Mouse (Mus musculus): ENCODE results near the gene Msi2. TPM values are rescaled to one million over a fixed set of nuclear protein-coding genes. Genes with fewer than 3 reads are reported as not detected.
A peak's percentile ranks its signal among the peaks of the same experiment; 100 is the strongest.

The Msi2 gene
- polyA plus RNA-seq, 1 experiment from 2014 or later: 25.6 TPM

DNA sequence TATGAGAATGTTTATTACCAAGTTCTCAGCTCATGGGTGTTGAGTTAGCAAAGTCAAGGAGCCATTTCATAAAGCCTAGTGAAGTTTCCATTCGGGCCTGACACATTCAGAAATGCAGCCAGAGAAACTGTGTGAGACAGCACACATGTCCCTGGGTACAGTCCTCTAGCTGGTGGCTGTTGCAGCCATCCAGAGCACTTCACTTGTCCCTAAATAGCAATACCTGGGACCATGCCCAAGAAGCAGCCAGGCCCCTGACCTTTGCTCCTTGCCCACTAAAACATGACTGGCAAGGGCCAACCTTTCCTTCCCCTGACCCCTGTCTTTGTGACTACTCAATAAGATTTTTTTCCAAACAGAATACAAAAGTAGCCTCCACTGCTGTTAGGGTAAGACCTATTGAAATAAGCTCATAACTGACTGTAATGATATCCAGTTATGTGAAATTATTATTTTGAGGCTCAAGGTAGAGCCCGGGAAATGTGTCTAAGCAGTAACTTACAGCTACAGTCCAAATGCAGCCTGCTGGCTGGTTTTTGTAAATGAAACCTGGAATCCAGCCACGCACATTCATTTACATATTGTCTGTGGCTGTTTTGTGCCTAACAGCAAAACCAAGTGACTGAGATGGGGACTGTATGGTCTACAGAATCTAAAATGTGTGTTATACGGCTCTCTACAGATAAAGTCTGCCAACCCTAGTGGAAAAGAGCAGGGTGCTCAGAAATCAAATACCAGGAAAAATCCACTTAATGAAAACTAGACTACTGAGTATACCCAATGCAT, 143.5 kb downstream of the Msi2 start:
- H3K4me2 ChIP-seq (ENCODE audit: low read depth, low read length): no peak overlapping the region
- ATAC-seq (ENCODE audit: low read depth): no peak
- peaks cover 54% of the 10 kb centered on the region for H3K4me1 ChIP-seq (ENCODE audit: control insufficient read depth, insufficient read depth, low read length)
- H3K9ac ChIP-seq (replicated peaks; ENCODE audit: low read depth, low read length): no peak overlapping the region
- WGBS: 47% methylated on average over 4 of the region's 4 CpGs
- peak overlapping the region; percentile 35 for H3K27ac ChIP-seq (ENCODE audit: low read depth, low read length)
- no peak overlapping the region for H3K4me3 ChIP-seq (ENCODE audit: low read depth, low read length)
- H3K36me3 ChIP-seq (ENCODE audit: control insufficient read depth, insufficient read depth, low read length): no peaks in the 10 kb centered on the region
- H3K27me3 ChIP-seq (ENCODE audit: control insufficient read depth, insufficient read depth, low read length): no peaks in the 10 kb centered on the region
- H3K9me3 ChIP-seq (ENCODE audit: control insufficient read depth, low read length): no peaks in the 10 kb centered on the region

DNA sequence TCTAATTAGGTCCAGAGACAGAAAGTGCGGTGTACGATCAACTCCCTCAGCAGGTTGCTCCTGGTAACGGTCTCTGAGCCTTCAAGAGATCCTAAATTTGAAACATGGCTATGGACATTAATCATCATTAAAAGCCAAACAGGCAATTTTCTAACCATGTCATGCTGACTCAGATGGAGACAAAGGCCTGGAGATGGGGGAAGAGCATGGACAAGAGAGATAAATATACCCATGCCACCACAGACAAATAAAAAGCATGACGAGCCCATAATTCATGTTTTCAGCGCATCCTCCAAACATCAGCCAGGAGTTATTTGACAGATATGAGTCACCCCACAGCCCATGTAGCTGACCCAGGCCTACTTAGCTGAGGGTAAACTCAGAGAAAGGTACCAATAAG, 145.3 kb downstream of the Msi2 start:
- peak overlapping the region; percentile 46; the same call in 1 of the 2 replicates for H3K27ac ChIP-seq (ENCODE audit: low read depth, low read length)
- H3K4me2 ChIP-seq (ENCODE audit: low read depth, low read length): no peak overlapping the region
- ATAC-seq (ENCODE audit: low read depth): no peak

DNA sequence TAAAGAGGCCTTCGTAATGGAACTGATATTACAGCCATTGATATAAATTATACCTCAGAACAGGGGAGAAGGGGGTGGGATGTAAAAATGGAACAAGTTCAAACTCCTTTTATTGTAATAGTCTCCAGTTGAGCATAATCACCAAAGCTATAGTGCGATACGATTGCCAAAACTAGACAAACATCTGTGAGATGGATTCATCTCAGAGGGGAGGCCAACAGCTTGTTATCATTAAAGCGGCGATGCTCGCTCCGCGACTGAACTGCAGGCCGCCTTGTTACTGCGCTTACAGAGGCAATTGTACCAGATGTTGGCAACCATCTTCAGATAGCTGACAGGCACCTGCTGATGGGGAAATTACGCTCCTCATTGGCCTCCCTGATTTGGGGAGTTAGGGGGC, 145.9 kb downstream of the Msi2 start:
- no peaks in the 10 kb centered on the region for H3K9me3 ChIP-seq (ENCODE audit: control insufficient read depth, low read length)
- no peak overlapping the region for H3K4me2 ChIP-seq (ENCODE audit: low read depth, low read length)
- H3K36me3 ChIP-seq (ENCODE audit: control insufficient read depth, insufficient read depth, low read length): no peaks in the 10 kb centered on the region
- WGBS: 30% methylated on average over 11 of the region's 11 CpGs
- peaks cover 53% of the 10 kb centered on the region for H3K4me1 ChIP-seq (ENCODE audit: control insufficient read depth, insufficient read depth, low read length)
- H3K9ac ChIP-seq (replicated peaks; ENCODE audit: low read depth, low read length): no peak overlapping the region; the same call in 1 of the 2 replicates
- H3K4me3 ChIP-seq (ENCODE audit: low read depth, low read length): no peak overlapping the region
- H3K27me3 ChIP-seq (ENCODE audit: control insufficient read depth, insufficient read depth, low read length): no peaks in the 10 kb centered on the region
- peak; percentile 54; the same call in 1 of the 2 replicates for ATAC-seq (ENCODE audit: low read depth)
- H3K27ac ChIP-seq (ENCODE audit: low read depth, low read length): no peak overlapping the region

More for the DNA sequence above, 145.3 kb downstream of the Msi2 start:
- no peaks in the 10 kb centered on the region for H3K36me3 ChIP-seq (ENCODE audit: control insufficient read depth, insufficient read depth, low read length)
- no peaks in the 10 kb centered on the region for H3K27me3 ChIP-seq (ENCODE audit: control insufficient read depth, insufficient read depth, low read length)
- H3K4me1 ChIP-seq (ENCODE audit: control insufficient read depth, insufficient read depth, low read length): peaks cover 54% of the 10 kb centered on the region
- WGBS: 57% methylated on average over 5 of the region's 5 CpGs
- H3K9me3 ChIP-seq (ENCODE audit: control insufficient read depth, low read length): no peaks in the 10 kb centered on the region
- no peak overlapping the region for H3K4me3 ChIP-seq (ENCODE audit: low read depth, low read length)
- no peak overlapping the region; the same call in 1 of the 2 replicates for H3K9ac ChIP-seq (replicated peaks; ENCODE audit: low read depth, low read length)

DNA sequence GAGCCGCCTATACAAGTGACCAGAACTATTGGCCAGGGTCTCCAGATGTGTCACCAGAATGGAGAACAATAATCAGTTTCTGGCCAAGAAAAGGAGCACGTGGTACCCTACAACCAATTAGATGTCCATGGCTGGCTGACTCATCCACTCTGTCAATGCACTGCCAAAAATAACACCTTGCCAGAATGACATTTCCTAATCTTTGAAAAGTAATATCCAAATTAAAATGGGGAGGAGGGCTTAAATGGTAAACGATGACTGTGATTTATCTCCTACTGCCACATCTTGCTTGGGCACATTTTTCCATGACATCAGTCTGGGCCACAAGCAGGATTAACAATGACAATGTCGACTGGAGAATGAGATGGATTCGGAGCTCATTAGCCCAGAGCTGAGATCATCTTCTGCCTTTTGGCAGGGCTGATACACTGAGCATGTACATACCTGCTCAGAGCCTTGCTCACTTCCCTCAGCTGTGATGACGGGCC, 147.6 kb downstream of the Msi2 start:
- no peak overlapping the region for H3K9ac ChIP-seq (replicated peaks; ENCODE audit: low read depth, low read length)
- H3K36me3 ChIP-seq (ENCODE audit: control insufficient read depth, insufficient read depth, low read length): no peaks in the 10 kb centered on the region
- no peak overlapping the region for H3K4me2 ChIP-seq (ENCODE audit: low read depth, low read length)
- no peaks in the 10 kb centered on the region for H3K27me3 ChIP-seq (ENCODE audit: control insufficient read depth, insufficient read depth, low read length)
- peaks cover 49% of the 10 kb centered on the region for H3K4me1 ChIP-seq (ENCODE audit: control insufficient read depth, insufficient read depth, low read length)
- H3K27ac ChIP-seq (ENCODE audit: low read depth, low read length): no peak overlapping the region
- 73% methylated on average over 6 of the region's 6 CpGs for WGBS
- ATAC-seq (ENCODE audit: low read depth): no peak
- H3K4me3 ChIP-seq (ENCODE audit: low read depth, low read length): no peak overlapping the region
- no peaks in the 10 kb centered on the region for H3K9me3 ChIP-seq (ENCODE audit: control insufficient read depth, low read length)

DNA sequence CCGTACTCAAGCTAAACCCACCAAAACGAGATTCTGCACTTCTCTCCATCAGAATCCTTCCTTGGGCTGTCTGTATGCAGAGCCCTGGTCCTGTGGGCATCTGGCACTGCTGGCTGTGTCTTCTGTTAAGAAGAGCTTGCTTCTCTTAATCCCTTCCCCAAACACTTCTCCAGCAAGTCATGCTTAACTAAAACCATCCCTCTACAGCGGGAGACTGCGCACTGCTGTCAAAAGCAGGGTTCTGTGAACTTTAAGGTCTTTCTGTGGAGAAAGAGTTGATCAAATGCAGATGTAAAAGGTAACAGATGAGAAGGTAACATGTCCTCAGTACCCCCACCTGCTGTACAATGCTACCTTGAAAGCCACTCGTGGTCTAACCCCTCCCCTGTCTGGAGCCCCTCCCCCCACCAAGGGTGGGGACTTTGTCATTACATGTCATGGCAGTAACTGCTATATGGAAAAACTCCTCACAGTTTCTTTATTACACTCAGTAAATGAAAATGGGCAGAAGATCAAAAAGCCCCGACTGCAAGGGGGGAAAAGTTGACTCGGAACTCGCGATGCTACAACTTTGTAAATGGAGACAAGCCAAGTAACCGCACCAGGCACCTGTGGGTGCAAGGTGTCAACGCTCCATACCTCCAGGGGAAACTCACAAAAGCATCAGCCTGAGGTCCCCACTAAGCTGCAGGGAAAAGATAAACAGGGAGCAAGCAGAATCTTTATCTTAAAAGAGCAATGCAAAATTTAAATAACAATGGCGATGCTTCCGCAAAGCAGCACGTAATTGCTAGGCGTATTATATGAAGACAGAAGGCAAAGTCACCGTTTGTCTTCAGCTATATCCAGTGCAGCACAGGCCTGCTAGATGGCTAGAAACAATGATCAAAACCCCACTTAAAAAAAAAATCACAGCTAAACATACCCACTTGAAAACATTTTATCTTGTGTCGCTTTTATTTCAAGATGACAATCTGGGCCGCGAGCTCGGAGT, 151.4 kb downstream of the Msi2 start:
- no peaks in the 10 kb centered on the region for H3K27me3 ChIP-seq (ENCODE audit: control insufficient read depth, insufficient read depth, low read length)
- H3K4me1 ChIP-seq (ENCODE audit: control insufficient read depth, insufficient read depth, low read length): peaks cover 26% of the 10 kb centered on the region
- H3K27ac ChIP-seq (ENCODE audit: low read depth, low read length): no peak overlapping the region
- no peak overlapping the region for H3K4me3 ChIP-seq (ENCODE audit: low read depth, low read length)
- no peaks in the 10 kb centered on the region for H3K36me3 ChIP-seq (ENCODE audit: control insufficient read depth, insufficient read depth, low read length)
- 54% methylated on average over 20 of the region's 20 CpGs for WGBS
- H3K9ac ChIP-seq (replicated peaks; ENCODE audit: low read depth, low read length): no peak overlapping the region
- H3K4me2 ChIP-seq (ENCODE audit: low read depth, low read length): no peak overlapping the region
- ATAC-seq (ENCODE audit: low read depth): no peak
- H3K9me3 ChIP-seq (ENCODE audit: control insufficient read depth, low read length): no peaks in the 10 kb centered on the region

DNA sequence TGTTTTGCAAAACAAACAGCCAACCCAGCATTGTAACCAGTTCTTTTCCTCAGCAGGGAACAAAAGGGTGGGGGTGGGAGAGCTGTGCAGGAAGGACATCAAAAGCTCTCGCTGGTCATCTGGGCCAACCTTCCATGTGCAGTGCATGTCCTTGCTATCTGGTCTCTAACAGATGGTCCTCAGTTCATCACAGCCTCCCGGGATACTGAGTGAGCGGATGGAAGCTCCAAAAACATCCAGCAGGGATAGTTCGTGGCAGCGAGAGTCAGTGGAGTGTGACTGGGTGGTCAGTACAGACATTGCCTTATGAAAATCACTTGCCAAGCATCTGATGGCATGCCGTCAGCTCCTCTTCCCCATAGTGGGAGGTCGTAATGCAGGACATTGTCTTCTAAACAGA, 153.5 kb downstream of the Msi2 start:
- Histone ChIP-seq H3K9ac (replicated peaks; ENCODE audit: low read depth, low read length) (no peak overlapping the region), H3K27me3 (ENCODE audit: control insufficient read depth, insufficient read depth, low read length) (no peaks in the 10 kb centered on the region), H3K36me3 (ENCODE audit: control insufficient read depth, insufficient read depth, low read length) (no peaks in the 10 kb centered on the region), H3K9me3 (ENCODE audit: control insufficient read depth, low read length) (no peaks in the 10 kb centered on the region), H3K4me2 (ENCODE audit: low read depth, low read length) (no peak overlapping the region), H3K4me3 (ENCODE audit: low read depth, low read length) (no peak overlapping the region), H3K27ac (ENCODE audit: low read depth, low read length) (no peak overlapping the region), H3K4me1 (ENCODE audit: control insufficient read depth, insufficient read depth, low read length) (peaks cover 30% of the 10 kb centered on the region)
- ATAC-seq (ENCODE audit: low read depth): no peak
- WGBS: 54% methylated on average over 7 of the region's 7 CpGs

DNA sequence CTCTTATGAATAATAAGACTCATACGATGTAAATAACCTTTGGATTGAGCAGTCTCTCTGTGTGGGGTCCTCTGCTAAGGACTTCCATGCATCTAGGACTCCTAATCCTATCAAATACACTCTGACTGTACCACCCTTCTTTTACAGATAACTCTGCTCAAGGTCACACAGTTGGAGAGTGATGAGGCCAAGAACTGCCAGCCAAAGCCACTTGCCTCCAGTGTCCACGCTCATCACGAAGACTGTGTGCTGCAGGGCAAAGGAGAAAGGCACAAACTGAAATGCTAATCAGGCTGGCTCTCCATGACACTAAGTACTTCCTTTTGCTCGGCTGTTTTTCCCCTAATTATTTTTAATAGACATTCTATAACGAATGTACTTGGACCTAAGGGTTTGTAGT, 153.9 kb downstream of the Msi2 start:
- H3K4me1 ChIP-seq (ENCODE audit: control insufficient read depth, insufficient read depth, low read length): peaks cover 30% of the 10 kb centered on the region
- WGBS: 56% methylated on average over 5 of the region's 5 CpGs
- no peaks in the 10 kb centered on the region for H3K36me3 ChIP-seq (ENCODE audit: control insufficient read depth, insufficient read depth, low read length)
- ATAC-seq (ENCODE audit: low read depth): no peak
- no peaks in the 10 kb centered on the region for H3K27me3 ChIP-seq (ENCODE audit: control insufficient read depth, insufficient read depth, low read length)
- no peak overlapping the region for H3K4me3 ChIP-seq (ENCODE audit: low read depth, low read length)
- no peak overlapping the region for H3K9ac ChIP-seq (replicated peaks; ENCODE audit: low read depth, low read length)
- H3K4me2 ChIP-seq (ENCODE audit: low read depth, low read length): no peak overlapping the region
- no peaks in the 10 kb centered on the region for H3K9me3 ChIP-seq (ENCODE audit: control insufficient read depth, low read length)
- no peak overlapping the region for H3K27ac ChIP-seq (ENCODE audit: low read depth, low read length)

DNA sequence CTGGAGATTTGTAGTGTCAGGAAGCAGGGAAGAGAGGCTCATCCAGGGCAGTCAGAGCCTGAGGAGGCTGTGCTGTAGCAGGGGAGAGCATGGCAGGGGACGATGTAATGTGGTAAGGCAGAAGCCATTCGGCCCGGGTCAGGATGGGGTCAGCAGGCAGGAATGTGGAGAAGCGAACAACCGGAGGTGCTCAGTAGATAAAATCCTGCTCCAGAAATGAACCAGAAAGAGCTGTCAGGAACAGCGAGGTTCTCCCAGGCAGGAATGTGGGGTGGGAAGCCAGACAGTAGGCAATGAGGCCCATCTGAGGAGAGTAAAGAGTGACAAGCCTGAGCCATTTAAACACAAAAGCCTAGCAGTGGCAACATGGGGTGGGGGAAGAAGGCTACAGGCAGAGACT, 157.1 kb downstream of the Msi2 start:
- Histone ChIP-seq H3K4me2 (ENCODE audit: low read depth, low read length) (no peak overlapping the region), H3K4me3 (ENCODE audit: low read depth, low read length) (no peak overlapping the region), H3K9ac (replicated peaks; ENCODE audit: low read depth, low read length) (no peak overlapping the region; the same call in 1 of the 2 replicates), H3K27me3 (ENCODE audit: control insufficient read depth, insufficient read depth, low read length) (no peaks in the 10 kb centered on the region), H3K36me3 (ENCODE audit: control insufficient read depth, insufficient read depth, low read length) (no peaks in the 10 kb centered on the region), H3K4me1 (ENCODE audit: control insufficient read depth, insufficient read depth, low read length) (peaks cover 38% of the 10 kb centered on the region), H3K9me3 (ENCODE audit: control insufficient read depth, low read length) (no peaks in the 10 kb centered on the region), H3K27ac (ENCODE audit: low read depth, low read length) (no peak overlapping the region)
- 14% methylated on average over 6 of the region's 6 CpGs for WGBS
- ATAC-seq (ENCODE audit: low read depth): no peak

Data from neural tube, embryonic 14.5 days (tissue).